Mouse (Mus musculus) spleen, embryonic (tissue): ENCODE data around the gene Cntrob.

ENCODE experiments used
- CTCF ChIA-PET: fragments of 350-600 bp; sonication (Branson Sonifier 250); formaldehyde crosslinking; loops from one replicate; lab custom pipeline; 2022; lab: Charles Lee

Gene Cntrob

DNA sequence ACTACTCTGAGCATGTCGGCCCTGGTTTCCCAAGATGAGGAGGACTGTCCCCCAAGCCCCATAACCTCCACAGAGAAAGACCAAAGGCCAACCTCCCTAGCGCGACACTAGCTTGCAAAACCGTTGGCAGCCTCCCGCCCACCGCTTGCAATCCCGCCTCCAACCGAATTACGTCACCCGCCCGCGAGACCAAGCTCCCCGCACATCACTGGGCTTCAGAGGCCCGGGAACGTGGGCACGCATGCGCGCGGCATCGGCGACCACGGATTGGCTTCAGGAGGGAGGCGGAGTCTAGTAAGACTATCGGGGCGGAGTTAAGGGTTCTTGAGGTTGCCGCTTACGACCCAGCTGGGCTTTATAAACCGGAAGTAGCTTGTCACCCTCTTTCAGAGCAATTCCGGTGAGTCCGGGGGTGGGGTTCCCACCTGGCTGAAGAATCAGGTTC is at the start of gene Cntrob, which contains the start of gene Trappc1:
TSS of gene Cntrob (minus strand) at position 109 of the 445 bp plus-strand sequence.
TSS of gene Trappc1 (plus strand) at position 314 of the 445 bp plus-strand sequence.
- CTCF ChIA-PET: interaction anchor here (0.5 kb wide), 1 partner anchor 379 kb away, joined by 11 read pairs; no protein-coding TSS in a partner anchor

DNA sequence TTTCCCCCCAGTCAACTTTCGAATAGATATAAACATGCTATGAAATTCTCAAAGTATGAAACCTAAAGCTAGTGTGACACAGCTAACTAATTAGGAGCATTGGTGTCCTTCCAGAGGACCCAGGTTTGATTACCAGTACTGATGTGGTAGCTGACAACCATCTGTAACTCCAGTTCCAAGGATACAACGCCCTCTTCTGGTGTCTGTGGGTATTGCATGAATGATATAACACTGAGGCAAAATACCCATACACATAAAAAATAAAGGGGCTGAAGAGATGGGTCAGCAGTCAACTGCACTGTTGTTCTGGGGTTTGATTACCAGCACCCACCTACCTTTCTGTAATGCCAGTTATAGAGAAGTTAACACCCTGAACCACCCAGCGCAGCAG is 49.2 kb upstream of the Cntrob start:
- CTCF ChIA-PET: interaction anchor here (0.6 kb wide), 1 partner anchor 100 kb away, joined by 3 read pairs; no protein-coding TSS in a partner anchor

DNA sequence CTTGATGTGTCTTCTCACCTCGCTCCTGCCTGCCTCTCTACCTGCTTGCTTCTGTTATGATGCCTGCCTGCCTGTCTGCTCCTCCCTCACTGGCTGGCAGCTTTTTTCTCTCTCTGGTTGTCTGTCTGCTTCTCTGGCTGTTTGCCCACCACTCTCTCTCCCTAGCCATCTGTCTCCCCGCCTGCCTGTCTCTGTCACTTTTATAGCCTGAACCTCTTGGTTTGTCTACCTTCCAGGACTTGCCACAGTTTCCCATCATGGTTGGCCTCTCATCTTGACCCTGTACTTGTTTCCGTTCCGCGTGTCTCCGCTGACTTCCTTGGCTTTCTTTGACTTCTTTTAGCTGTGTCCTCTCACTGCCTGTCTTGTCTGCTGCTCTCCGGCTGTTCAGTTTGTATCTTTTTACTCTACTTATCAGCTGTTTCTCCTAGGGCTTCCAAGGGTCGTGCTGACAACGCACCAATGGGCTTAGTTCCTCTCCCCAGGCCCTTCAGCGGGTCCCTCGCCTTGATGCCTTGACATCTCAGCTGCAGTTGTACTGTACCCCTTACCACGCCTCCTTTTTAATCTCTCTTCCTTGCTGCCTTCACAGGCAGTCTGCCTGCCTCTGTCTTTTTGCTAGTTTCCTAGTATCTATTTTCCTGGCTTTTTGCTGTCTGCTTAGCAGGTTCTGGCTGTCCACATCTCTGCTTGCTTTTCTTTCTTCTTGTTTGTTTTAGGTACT is 48.6 kb upstream of the Cntrob start:
- CTCF ChIA-PET: interaction anchor here (0.6 kb wide), 1 partner anchor 99 kb away, joined by 3 read pairs; no protein-coding TSS in a partner anchor

DNA sequence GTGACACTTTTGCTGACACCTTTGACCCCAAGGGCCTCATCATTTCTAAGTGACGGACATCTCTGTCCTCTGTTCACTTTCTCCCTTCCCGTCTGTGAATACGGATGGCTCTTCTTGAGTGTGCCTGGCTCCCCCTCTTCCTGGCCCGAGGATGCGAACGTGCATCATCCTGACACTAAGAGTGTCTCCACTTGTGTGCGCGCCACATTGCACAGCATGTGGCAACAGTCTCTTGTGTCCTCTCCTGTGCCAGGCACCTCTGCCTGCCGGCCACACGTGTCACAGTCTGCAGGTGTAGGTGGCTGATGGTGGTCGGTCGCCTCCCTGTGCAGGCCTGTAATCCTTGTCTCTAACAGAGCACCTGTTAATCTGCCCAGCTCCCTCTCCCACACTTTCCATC is 48.0 kb upstream of the Cntrob start:
- CTCF ChIA-PET: no interaction called here

DNA sequence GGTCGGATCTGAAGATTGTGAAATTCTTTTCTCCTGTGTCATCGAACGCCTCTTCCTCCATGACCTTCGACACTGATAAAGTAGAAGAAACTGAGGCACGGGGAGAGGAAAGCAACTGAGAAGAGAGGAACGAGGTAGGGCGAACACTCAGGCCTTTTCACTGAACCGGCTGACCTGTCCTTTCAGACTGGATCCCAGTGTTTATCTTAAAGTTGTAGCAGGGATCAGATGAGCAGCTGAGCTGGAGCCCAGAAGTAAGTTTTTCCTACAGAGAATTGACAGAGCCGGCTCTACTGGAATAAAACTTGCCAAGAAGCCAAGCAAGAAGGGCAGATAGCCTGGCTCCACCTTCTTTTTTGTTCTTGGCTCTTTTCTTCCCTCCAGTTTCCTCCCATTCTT is 47.2 kb upstream of the Cntrob start:
- CTCF ChIA-PET: interaction anchor here (0.6 kb wide), 1 partner anchor 8 kb away, joined by 5 read pairs; no protein-coding TSS in a partner anchor

DNA sequence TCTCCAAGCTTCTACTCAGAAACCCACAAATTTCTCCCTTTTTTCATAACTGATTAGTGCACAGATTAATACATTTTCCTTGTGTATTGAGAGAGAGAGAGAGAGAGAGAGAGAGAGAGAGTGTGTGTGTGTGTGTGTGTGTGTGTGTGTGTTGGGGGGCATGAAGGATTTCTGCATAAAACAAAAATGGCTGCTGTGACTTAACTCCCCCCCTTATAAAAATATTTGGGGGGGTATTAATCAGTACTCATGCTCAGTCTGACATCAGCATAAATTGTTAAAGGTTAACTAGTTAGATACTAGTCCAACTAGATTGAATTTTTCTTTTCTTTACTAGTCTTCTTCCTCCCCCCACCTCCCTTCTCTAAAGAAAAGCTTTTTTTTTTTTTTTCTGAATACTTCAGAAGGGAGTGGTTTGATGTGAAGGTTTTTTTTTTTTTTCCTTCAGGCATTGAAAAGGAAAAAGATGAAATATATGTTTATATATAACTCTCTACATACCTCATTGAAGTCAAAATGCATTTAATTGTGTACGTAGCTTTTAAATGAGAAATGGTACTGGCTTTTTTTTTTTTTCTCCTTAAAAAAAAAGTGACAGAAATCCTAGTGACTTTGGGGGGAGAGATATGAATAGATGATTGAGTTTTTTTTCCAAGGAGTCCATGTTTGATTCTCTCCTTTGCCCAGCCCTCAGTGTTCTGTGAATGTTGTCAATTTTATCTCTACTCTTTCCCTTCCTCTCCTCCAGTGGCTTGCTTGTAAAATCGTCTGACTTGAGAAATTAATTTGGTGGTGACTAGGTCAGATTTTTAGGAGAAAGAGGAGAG is 46.6 kb upstream of the Cntrob start:
- CTCF ChIA-PET: interaction anchor here (0.6 to 0.7 kb wide), 5 partner anchors 9 to 97 kb away, joined by 3 to 8 read pairs (median 6); no protein-coding TSS in a partner anchor

DNA sequence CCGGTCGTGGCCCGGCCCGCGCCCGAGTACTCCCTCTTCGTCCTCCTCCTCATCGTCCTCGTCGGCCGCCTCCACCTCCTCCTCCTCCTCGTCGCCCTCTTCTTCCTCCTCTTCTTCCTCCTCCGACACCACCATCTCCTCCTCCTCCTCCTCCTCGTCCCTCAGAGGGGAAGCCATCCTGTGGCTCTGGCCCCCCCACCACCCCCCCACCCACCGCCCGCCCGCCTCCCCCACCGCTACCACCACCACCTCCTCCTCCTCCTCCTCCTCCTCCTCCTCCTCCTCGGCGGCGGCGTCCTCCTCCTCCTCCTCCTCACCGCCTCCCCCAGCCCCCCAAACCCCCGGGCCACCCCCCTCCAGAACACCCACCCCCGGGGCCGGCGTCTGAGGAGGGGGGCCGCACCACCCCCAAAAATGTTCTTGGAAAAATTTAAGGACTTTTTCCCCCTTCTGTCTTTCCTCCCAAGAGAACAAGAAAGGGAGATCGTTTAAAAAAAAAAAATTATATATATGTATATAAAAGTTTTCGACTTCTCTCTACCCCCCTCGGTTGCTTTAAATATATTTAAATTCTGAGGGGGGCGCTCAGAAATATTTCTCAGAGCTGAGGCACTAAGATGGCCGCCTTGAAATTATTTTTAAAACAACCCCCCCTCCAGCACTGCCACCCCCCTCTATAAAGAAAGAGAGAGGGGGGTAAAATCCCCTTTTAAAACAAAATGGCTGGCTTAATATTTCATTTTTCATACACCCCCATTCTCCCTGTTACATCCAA is 45.8 kb upstream of the Cntrob start, which contains the start of gene Chd3:
TSS of gene Chd3 (minus strand) at position 192 of the 775 bp plus-strand sequence.
- CTCF ChIA-PET: interaction anchor here (0.6 to 1.4 kb wide), 4 partner anchors 32 to 96 kb away, joined by 3 to 7 read pairs (median 5); no protein-coding TSS in a partner anchor

DNA sequence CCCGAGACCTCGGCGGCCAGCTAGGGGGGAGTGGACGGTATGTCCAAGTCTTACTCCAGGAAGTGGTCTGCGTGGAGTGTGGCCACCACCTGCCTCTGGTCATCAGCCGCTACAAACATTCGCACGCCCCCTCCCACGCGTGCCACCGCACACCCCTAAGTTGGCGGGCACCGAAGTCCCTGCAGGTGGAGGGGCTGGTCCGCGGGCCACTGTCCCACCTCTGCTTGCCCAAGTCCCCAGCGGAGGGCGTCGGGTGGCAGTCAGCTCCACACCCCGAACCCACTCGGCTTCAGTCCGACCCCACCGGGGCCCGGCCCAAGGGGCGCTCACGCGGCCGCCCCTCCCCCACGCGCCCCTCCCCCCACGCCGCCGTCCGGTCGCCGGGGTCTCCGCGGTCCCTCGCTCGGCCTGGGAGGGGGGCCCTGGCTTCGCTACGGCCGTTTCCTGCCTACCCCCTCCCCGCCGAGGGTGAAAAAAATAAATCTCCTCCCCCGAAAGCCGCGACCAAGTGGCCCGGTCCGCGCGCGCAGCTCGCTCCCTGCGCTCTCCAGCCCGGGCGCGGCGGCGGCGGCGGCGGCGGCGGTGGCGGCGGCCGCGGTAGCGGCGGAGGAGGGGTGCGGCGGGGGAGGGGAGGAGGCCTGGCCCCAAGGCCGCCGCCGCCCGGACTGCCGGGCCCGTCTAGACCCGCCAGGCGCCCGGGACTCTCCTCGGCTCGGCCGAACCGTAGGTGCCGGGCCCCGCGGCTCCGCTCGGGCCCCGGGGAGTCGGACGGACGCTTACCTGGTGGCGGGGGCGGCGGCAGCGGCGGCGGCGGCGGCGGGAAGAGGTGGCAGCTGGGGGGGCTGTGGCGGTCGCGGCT is 45.0 kb upstream of the Cntrob start:
- CTCF ChIA-PET: interaction anchor here (1.0 to 1.4 kb wide), 2 partner anchors 35 to 63 kb away, joined by 3 to 4 read pairs; no protein-coding TSS in a partner anchor

DNA sequence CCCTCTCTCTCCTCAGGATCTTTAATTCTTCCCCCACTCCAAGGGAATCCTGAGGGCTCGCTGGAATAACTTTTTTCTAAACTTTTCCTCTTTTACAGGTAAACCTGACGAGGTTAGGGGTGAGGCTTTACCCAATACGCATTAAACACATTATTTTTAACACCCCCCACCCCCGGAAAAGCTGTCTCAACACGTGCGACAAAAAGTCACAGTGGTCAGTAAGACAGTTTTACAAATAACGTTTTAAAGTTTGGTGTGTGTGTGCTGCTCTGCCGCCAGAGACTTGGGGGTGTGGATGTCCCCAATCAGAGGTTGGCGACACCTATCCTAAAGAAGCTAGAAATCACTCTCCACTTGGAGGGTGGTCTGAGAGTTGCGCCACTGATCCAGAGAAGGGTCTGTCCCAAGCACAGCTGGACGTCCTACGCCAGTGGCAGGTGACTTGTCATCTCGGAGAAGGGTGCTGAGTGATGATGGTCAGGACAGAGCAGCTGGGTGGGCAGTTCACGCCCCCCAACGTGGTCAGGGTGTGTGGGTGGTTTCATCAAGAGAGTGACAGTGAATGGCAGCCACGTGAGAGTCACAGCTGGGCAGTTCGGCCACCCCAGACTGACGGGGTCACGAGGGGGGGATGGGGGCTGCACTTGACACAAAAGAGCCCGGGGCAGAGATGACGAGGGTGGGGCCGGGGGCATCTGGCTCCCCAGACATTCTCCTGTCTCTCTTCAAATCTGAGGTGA is 44.2 kb upstream of the Cntrob start:
- CTCF ChIA-PET: interaction anchor here (0.6 to 1.4 kb wide), 3 partner anchors 34 to 63 kb away, joined by 3 to 4 read pairs (median 3); no protein-coding TSS in a partner anchor

DNA sequence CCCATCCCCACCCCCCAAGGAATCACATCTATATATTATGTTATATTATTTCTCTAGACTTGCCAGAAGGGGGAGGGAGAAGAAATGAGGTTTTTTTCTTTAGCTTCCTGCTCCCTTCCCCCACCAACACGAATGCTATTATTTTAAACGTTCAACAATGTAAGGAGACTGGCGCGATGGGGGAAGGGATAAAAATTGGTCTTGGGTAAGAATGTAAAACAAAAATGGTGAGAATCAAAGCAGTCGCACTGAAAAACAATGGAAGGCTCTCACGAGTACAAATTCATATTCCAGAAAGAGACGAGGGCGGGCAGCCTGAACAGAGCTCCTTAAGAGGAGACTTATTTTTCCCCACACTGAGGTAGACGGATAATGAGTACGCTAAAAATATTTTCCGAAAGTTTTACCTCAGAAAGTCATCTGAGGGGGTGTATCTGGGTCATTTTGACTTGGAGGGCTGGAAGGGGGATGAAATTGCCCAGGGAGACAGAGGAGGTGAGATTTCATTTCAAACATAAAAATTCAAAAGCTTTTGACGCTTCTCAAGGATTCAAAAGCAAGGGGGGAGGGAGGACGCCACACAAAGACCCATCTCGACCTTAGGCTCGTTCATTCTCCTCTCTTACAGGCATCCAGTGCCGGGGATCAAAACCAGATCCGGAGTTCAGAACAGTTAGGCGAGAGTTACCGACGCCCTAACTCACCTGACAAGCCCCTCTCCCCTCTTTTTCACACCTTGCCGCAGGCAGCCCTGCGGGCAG is 43.5 kb upstream of the Cntrob start:
- CTCF ChIA-PET: interaction anchor here (0.7 kb wide), 1 partner anchor 310 kb away, joined by 4 read pairs; no protein-coding TSS in a partner anchor

DNA sequence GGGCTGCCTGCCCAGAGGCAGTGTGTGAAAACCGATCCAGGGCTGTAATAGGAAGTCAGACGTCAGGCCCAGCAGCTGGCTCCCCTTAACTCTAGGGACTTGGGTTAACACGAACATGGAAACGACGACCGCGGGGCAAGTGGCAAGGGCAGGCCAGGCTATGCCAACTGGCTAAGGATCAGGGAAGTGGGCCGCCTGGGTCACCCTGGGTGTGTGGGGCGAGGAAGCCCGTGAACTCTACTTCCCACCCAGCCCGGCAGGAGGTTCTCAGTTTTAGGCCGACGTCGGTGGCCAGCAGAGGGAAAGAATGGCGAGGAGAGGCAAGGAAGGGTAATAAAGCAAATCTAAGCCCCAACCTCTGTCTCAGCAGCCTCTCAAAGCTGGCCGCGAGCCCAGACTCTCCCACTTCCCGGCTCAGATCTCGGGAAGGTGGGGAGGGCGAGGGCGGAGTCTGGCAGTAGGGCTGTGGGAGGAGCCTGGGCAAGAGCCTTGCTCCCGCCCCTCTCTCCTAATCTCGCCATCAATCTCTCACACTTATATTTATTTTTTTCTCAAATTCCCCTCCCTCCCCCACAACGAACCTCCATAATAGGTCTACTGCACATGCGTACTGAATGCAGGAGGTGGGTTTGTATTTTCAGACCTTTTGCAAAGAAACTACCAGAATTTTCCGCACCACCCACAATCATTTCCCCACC is 42.7 kb upstream of the Cntrob start:
- CTCF ChIA-PET: interaction anchor here (0.7 kb wide), 1 partner anchor 309 kb away, joined by 4 read pairs; no protein-coding TSS in a partner anchor

DNA sequence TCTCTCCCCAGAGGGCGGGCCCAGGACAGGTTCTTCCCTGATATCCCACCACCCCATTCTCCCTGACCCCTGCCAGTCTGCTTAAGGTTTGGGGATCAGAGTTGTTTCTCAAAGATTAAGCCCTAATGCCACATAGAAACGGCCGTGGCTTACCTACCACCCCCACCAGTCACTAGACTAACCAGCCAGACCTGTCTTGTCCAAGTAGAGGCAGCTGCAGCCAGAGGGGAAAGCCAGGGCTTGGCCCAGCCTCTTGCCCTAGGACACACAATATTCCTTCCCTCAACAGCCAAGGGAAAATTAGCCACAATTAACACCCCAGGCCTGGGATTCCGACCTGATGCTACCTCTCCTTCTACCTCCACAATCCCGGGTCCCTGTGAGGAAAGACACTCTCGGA is 42.1 kb upstream of the Cntrob start:
- CTCF ChIA-PET: no interaction called here

DNA sequence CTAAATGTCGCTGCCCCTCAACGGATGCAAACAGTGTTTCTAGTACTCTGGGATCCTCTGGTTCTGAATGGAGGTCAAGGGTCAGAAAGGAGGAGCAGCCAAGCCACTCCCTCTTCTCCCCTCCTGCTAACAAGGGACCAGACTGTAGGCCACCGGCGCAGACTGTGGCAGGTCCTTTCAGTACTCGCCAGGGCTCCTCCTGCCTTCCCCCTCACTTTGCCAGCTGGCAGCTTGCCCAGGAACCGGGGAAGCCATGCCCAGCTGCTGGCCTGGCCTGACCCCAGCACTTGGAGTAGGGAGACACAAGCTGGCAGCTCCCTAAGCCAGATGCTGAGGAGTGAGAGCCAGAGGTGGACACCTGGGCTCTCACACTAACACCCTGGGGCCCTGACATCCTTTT is 41.3 kb upstream of the Cntrob start:
- CTCF ChIA-PET: no interaction called here

DNA sequence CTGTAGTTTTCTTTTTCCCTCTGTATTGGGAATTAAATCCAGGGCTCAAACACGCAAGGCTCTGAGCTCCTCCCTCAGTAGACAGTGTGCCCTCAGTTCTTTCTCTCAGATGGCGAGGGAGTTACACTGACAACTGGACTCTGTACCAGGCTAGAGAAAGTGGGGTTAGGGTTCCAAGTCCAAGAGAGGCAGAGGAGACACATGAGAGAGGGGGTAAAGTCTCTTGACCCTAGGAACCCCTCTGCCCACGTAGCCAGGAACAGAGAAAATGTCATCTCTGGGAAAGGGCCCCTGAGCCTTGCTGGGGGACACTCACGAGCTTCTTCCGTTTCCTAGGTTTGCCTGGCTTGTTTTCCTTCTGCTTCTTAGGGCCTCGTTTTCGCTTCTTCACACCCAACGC is 40.8 kb upstream of the Cntrob start:
- CTCF ChIA-PET: no interaction called here

DNA sequence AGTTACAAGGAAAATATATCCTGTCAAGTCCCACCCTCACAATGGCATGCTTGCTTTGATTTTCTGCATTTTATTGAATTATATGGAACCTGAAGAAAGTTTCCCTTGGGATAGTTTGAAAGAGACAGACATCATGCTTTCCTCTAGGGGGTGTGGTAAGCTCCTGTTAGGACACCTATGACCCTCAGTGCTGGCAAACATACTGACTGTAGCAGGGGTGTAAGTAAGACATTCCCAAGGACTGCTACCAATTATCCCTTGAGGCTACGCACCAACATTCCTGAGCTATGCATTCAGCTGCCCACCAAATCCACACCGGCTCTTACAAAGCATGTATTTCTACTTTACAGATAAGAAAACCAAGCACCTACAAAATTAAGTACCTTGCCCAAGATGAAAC is 38.9 kb upstream of the Cntrob start:
- CTCF ChIA-PET: interaction anchor here (0.6 kb wide), 1 partner anchor 20 kb away, joined by 4 read pairs; no protein-coding TSS in a partner anchor

DNA sequence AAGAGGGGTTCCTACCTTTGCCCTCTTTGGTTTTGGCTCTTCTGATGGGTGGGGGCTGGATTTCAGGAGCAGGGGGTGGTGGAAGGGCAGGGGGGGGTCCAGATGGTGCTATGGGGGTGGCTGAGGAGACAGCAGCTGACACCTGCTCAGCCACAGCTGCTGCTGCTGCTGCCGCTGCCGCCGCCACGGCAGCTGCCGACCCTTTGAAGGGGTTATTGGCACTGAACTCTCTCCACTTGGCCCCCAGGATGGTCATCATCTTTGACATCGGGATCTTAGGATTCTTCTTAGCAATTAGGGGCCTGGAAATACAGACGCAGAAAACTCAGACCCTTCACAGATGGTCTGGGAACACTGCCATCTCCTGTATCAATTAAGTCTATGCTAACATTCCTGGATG is 38.4 kb upstream of the Cntrob start:
- CTCF ChIA-PET: interaction anchor here (0.6 kb wide), 1 partner anchor 20 kb away, joined by 4 read pairs; no protein-coding TSS in a partner anchor

DNA sequence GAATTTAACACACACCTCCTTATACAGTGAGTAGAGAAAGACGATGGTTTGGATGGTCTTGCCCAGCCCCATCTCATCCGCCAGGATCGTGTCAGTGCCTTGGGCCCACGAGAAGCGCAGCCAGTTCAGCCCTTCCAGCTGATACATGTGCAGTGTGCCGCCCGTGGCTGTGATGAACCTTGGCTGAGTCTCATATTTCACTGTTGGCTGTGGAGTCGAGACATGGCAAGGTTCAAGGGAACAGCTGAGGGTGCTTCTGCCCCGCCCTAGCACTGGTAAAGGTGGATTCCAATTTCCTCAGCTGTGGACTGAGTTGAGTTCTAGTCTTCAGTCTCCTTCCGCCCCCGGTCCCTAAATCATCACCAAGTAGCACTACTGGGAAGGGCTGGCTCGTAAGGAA is 34.1 kb upstream of the Cntrob start:
- CTCF ChIA-PET: no interaction called here

DNA sequence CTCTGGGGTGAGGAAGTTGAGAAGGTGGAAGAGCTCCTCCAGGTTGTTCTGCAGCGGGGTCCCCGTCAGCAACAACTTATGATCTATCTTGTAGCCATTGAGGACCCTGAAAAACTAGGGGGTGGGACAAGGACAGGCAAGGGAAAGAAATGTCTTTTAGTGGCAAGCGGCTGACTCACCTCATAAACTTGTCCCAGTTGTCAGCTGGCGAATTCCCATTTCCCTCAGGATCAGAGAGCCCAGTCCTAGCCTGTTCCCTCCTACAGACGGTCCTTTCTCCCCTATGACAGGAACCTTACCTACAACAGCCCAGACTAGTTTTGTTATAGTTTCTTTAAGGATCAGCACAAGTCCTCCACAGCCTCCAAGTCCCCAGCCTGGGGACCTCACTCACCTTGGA is 33.0 kb upstream of the Cntrob start:
- CTCF ChIA-PET: no interaction called here
